Mouse (Mus musculus) liver, embryonic 12.5 days (tissue): ENCODE results near the gene Rars. TPM values are rescaled to one million over a fixed set of nuclear protein-coding genes. Genes with fewer than 3 reads are reported as not detected.
"Not testable (repeated sequence)": the region's sequence is repeated elsewhere in the genome, so short reads cannot be mapped to it uniquely, and the experiment has no call there.

Experiments used
- ATAC-seq: fragments of 200-750 bp; cut with Nextera tagmentation; 2 replicates; pipeline ENCODE4 v1.8.0; 2017; ENCODE audit warnings: moderate number of reproducible peaks, mild to moderate bottlenecking, moderate library complexity
- H3K27ac ChIP-seq: fragments of 300-500 bp; sonication (generic); 2 replicates; pipeline ENCODE4 v1.5.1; 2016; ENCODE audit warnings: mild to moderate bottlenecking
- H3K27me3 ChIP-seq: fragments of 300-500 bp; sonication (generic); replicated peaks from 2 replicates; pipeline ENCODE4 v1.6.1; 2016; ENCODE audit warnings: mild to moderate bottlenecking, moderate library complexity
- H3K36me3 ChIP-seq: fragments of 300-500 bp; sonication (generic); 2 replicates; pipeline ENCODE4 v1.6.1; 2016; ENCODE audit warnings: mild to moderate bottlenecking, moderate library complexity
- H3K4me1 ChIP-seq: fragments of 300-500 bp; sonication (generic); 2 replicates; pipeline ENCODE4 v1.6.1; 2016
- H3K4me2 ChIP-seq: fragments of 300-500 bp; sonication (generic); 2 replicates; pipeline ENCODE4 v1.6.1; 2016; ENCODE audit warnings: mild to moderate bottlenecking, moderate library complexity
- H3K4me3 ChIP-seq: fragments of 300-500 bp; sonication (generic); 2 replicates; pipeline ENCODE4 v1.5.1; 2016; ENCODE audit warnings: mild to moderate bottlenecking, moderate library complexity
- H3K9ac ChIP-seq: fragments of 300-500 bp; sonication (generic); 2 replicates; pipeline ENCODE4 v1.6.1; 2016; ENCODE audit warnings: mild to moderate bottlenecking, moderate library complexity
- H3K9me3 ChIP-seq: fragments of 300-500 bp; sonication (generic); replicated peaks from 2 replicates; pipeline ENCODE4 v1.6.1; 2016; ENCODE audit warnings: mild to moderate bottlenecking, moderate library complexity
- WGBS: fragments of 180-500 bp; shearing (Covaris S2); methylation state at CpG from one replicate; pipeline ENCODE4 v1.1.7; 2016; ENCODE audit not compliant: insufficient replicate concordance; 5-methylcytosine and 5-hydroxymethylcytosine counted together
- polyA plus RNA-seq: library from polyadenylated mRNA; unstranded; fragments of >200 nt; fragmentation: Nextera tagmentation; extraction: Ambion mirVana; gene quantifications from 2 replicates; pipeline ENCODE4 v1.2.1, GENCODE M21; 2016

Gene Rars
- polyA plus RNA-seq, 1 experiment from 2014 or later: 80.3 TPM

DNA sequence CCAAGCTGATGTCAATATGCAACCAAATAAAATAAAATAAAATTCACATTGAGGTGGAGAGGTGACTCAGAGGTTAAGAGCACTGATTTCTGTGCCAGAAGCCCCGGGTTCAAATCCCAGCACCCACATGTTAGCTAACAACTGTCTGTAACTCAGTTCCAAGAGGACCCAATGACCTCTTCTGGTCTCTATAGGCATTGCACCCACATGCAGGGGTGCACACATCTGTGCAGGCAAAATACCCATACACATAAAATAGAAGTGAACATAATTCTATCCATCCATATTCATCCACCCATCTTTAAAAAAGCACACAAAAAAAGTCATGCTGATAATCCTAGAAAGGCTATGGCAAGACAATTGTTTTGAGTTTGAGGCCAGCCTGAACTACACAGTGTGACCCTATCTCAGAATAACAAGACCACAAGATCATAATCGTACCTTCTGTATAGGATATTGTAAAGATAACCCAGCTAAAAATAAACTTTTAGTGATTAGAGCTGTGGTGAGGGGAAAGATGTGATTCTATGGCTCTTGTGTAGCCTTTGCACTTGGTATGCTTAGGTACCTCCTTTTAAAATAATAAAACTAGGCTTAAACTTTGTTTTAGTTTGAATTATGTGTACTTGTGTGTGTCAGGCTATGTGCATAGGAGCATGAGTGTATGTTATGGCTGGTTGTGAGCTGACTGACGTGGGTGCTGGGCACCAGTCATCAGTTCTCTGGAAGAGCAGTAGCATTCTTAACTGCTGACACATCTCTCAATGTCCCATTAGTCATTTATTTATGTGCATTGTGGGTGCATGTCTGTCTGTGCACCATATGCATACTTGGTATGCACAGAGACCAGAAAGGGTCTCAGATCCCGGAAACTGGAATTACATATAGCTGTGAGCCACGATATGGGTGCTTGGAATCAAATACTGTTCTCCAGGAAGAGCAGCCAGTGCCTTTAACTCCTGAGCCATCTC lies 3.1 kb upstream of the Rars start:
- ATAC-seq: no peak
- peaks cover 4% of the 10 kb centered on the region for H3K36me3 ChIP-seq
- peak overlapping the region; percentile 48; the same call in 1 of the 2 replicates for H3K4me3 ChIP-seq
- H3K9me3 ChIP-seq: no peaks in the 10 kb centered on the region
- WGBS: 56% methylated on average over 5 of the region's 5 CpGs
- H3K4me1 ChIP-seq: peaks cover 40% of the 10 kb centered on the region
- H3K9ac ChIP-seq: peak overlapping the region; percentile 48; the same call in 1 of the 2 replicates
- no peaks in the 10 kb centered on the region for H3K27me3 ChIP-seq
- peak overlapping the region; percentile 70 for H3K4me2 ChIP-seq
- H3K27ac ChIP-seq: peak overlapping the region; percentile 64

DNA sequence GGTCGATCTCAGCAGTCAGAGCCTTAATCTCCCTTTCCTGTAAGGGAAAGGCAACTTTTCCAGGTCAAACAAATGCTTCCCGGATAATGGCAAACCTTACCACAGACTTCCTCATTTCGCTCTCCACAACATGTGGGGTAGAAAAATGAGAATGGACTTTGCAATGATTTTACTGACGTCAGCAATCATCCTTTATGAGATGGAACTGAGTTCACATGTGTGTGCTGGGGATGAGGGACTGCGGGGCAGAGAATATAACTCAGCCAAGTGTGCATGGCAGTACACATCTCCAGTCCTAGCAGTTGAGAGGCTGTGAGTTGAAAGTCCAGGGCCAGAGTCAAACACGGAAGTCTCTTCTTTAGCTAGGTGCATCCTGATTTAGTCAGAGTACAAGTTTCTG lies 1.0 kb downstream of the Rars start:
- 30% methylated on average over 6 of the region's 6 CpGs for WGBS
- no peaks in the 10 kb centered on the region for H3K9me3 ChIP-seq
- ATAC-seq: no peak
- H3K27me3 ChIP-seq: no peaks in the 10 kb centered on the region
- H3K36me3 ChIP-seq: peaks cover 43% of the 10 kb centered on the region
- peak overlapping the region; percentile 89 for H3K4me3 ChIP-seq
- no peak overlapping the region for H3K27ac ChIP-seq
- H3K9ac ChIP-seq: peak overlapping the region; percentile 85
- peak overlapping the region; percentile 82 for H3K4me2 ChIP-seq
- peaks cover 31% of the 10 kb centered on the region for H3K4me1 ChIP-seq

DNA sequence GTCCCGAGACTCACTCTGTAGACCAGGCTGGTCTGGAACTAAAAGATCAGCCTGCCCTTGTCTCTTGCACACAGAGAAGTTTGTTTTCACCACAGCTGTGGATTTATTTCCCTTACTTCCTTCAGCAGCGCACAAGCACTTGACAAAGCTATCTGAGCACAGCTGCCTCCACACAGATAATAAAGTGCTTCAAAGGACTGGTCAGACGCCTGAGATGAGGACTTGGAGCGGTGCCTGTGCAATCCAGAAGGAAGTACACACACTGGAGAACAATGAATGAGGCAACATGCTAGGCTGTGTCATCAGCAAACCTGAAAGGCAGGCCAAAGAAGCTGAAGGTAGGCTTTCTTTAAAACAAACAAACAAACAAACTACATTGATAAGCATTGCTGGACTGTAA lies 2.2 kb downstream of the Rars start:
- 50% methylated on average over 4 of the region's 4 CpGs for WGBS
- Histone ChIP-seq H3K4me1 (peaks cover 22% of the 10 kb centered on the region), H3K27me3 (no peaks in the 10 kb centered on the region), H3K9me3 (no peaks in the 10 kb centered on the region), H3K27ac (no peak overlapping the region), H3K36me3 (peaks cover 55% of the 10 kb centered on the region), H3K9ac (no peak overlapping the region), H3K4me3 (0 out of 2 replicates have a peak overlapping the region, but pooled peaks have one; percentile 89), H3K4me2 (peak overlapping the region; percentile 82)
- ATAC-seq: no peak

DNA sequence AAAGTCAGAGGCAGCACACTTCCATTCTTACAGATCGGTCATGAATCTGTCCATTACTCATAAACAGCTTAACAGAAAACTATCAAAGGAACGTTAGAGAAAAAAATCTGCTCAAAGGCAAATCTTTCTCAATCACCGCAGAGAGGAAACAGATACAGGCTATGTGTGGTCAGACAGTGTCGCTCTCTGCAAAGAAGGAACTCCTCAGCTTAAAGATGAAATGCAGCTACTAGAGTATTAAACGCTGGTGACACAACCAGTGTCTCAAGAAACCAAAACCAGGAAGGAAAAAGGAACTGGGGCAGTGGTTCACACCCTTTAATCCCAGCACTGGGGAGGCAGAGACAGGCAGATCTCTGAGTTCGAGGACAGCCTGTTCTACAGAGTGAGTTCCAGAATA lies 6.6 kb downstream of the Rars start:
- Histone ChIP-seq H3K4me2 (no peak overlapping the region), H3K36me3 (peaks cover 96% of the 10 kb centered on the region), H3K9me3 (no peaks in the 10 kb centered on the region), H3K27me3 (no peaks in the 10 kb centered on the region), H3K9ac (no peak overlapping the region), H3K4me3 (no peak overlapping the region), H3K4me1 (peaks cover 11% of the 10 kb centered on the region), H3K27ac (no peak overlapping the region)
- 69% methylated on average over 6 of the region's 6 CpGs for WGBS
- ATAC-seq: no peak

DNA sequence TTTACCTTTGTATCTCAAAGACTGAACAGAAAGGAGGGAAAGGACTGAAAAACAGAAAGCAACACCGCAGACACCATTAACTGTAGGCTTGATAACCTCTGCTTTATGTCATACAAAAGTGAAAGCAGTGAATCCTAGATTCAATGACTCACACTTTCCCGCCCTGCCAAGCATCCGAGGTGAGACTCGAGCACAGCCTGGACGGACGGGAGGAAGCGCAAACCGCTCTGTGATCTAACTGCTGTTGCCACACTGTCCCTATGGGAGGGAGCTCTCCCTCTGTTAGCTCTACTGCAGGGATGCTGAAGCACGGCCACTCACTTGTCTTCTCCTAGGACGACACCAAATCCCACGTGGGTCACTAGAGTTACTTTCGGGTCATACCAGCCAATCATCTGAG lies 18.0 kb downstream of the Rars start:
- no peak for ATAC-seq
- WGBS: 83% methylated on average over 12 of the region's 12 CpGs
- Histone ChIP-seq H3K9me3 (no peaks in the 10 kb centered on the region), H3K4me2 (no peak overlapping the region), H3K4me1 (no peaks in the 10 kb centered on the region), H3K27ac (no peak overlapping the region), H3K36me3 (peaks cover 98% of the 10 kb centered on the region), H3K4me3 (no peak overlapping the region), H3K27me3 (no peaks in the 10 kb centered on the region), H3K9ac (no peak overlapping the region)

DNA sequence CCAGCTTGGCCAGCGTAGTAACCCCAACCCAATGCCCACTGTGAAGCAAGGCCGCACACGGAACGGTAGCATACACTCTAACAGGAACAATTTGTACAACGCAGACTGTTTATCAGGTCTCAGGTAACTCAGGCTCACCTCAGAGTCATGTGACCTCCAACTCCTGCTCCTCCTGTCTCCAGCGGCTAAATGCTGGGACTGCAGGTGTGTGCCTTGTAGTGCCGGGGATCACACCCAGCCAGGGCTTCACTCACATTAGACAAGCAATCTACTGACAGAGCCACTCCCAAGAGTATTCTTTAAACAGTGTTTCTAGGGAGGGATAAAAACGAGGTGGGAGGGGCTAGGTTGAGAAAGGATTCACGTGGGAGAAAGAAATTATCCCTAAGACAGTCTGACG lies 22.8 kb downstream of the Rars start:
- peaks cover 100% of the 10 kb centered on the region for H3K36me3 ChIP-seq
- H3K27ac ChIP-seq: no peak overlapping the region
- WGBS: 82% methylated on average over 10 of the region's 10 CpGs
- no peak overlapping the region for H3K9ac ChIP-seq
- no peaks in the 10 kb centered on the region for H3K4me1 ChIP-seq
- no peaks in the 10 kb centered on the region for H3K27me3 ChIP-seq
- no peak overlapping the region for H3K4me3 ChIP-seq
- no peak for ATAC-seq
- H3K4me2 ChIP-seq: no peak overlapping the region
- no peaks in the 10 kb centered on the region for H3K9me3 ChIP-seq

DNA sequence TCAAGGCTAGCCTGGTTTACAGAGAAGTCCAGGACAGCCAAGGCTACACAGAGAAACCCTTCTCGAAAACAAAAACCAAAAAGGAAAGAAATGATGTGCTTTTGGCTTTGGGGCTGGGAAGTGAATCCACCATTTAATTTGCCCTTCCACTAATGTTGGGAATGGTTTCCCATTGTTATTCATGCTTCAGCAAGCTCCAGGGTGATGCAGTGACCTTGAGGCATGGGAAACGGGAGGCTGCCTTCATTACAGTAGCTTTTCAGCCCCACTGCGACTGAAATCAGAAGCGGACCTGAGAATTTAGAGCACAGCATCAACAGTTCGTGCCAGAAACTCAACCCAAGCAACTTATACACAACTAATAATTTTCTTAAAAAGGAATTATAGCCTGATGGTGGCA lies 33.0 kb downstream of the Rars start:
- Histone ChIP-seq H3K4me3 (no peak overlapping the region), H3K27me3 (peaks cover 48% of the 10 kb centered on the region), H3K27ac (no peak overlapping the region), H3K4me1 (peaks cover 10% of the 10 kb centered on the region), H3K4me2 (no peak overlapping the region), H3K9me3 (no peaks in the 10 kb centered on the region), H3K36me3 (peaks cover under 1% of the 10 kb centered on the region; the same call in 1 of the 2 replicates), H3K9ac (no peak overlapping the region)
- WGBS: 54% methylated on average over 5 of the region's 5 CpGs
- ATAC-seq: no peak

DNA sequence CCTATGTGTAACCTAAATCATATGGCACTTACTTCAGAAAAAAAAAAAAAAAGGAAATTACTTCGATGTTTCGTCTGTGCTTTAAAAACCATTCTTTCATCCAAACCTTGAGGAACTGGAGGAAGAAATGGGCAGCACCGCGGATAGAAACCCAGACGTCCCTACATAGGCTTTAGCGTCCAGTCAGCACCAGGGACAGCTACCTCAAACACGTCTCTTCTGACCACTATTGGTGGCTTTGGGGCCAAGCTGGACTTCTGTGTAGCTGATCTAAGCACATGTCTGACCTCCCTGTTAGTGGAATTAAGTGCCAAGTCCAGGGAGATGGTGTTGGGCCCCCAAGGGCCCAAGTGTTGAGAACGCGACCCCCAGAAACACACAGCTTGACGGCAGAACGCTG lies 35.4 kb downstream of the Rars start, which contains the start of gene Fbll1:
Gene Fbll1, minus strand, starts transcription at position 11 of the 400 bp plus-strand sequence.
- H3K36me3 ChIP-seq: no peaks in the 10 kb centered on the region
- ATAC-seq: no peak
- 16% methylated on average over 11 of the region's 11 CpGs for WGBS
- peak within 1 kb of the TSS; percentile 54 for H3K4me2 ChIP-seq
- no peak within 1 kb of the TSS for H3K9ac ChIP-seq
- peaks cover 10% of the 10 kb centered on the region for H3K4me1 ChIP-seq
- peak within 1 kb of the TSS; percentile 35 for H3K4me3 ChIP-seq
- H3K9me3 ChIP-seq: no peaks in the 10 kb centered on the region
- no peak within 1 kb of the TSS for H3K27ac ChIP-seq
- H3K27me3 ChIP-seq: peaks cover 70% of the 10 kb centered on the region

DNA sequence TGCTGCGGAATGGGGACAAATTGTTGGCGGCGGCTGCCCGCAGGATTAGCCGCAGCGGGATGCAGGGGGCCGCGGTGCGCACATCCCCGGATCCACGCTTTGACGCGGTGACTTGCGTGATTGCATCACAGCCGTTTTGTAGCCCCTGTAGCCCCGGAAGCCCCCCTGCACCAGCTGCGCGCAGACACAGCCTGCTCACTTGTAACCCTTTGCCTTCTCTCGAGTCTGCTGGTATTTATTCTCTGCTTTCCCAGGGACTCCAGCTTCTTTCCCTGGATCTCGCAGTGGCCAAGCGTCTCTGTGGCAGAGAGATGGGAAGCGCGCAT lies 35.8 kb downstream of the Rars start:
- 5% methylated on average over 23 of the region's 23 CpGs for WGBS
- peaks cover 73% of the 10 kb centered on the region for H3K27me3 ChIP-seq
- ATAC-seq: no peak
- peaks cover 10% of the 10 kb centered on the region for H3K4me1 ChIP-seq
- no peak overlapping the region for H3K27ac ChIP-seq
- no peaks in the 10 kb centered on the region for H3K9me3 ChIP-seq
- no peaks in the 10 kb centered on the region for H3K36me3 ChIP-seq
- peak overlapping the region; percentile 54 for H3K4me2 ChIP-seq
- H3K4me3 ChIP-seq: peak overlapping the region; percentile 35
- no peak overlapping the region for H3K9ac ChIP-seq

DNA sequence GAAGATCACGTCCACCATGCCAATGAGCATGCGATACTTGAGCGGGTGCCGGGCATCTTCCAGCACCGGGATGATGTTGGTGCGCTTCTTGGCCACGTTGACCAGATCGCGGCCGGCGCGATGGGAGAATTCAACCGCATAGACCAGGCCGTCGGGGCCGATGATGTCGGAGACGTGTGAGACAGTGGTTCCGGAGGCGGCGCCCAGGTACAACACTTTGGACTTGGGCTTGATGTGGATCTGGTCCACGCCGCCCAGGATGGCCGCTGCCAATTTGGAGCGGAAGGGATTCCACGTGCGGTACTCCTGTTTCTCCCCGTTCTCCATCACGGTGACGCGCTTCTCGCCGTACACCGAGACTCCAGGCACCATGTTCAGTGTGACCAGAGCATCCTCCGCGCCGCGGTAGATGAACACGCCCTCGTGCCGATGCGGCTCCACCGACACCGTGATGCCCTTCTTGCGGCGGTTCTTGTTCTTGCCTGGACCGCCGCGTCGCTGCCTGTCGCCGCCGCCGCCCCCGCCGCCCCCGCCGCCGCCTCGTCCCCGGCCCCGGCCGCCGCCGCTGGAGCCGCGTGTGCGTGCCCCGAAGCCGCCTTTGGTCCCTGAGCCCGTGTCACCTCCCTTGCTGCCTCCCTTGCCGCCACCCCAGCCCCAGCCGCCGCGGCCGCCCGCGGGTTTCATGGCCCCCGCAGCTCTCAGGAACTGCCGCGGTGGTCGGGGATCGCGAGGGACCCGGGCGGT lies 36.4 kb downstream of the Rars start:
- no peak for ATAC-seq
- 6% methylated on average over 85 of the region's 86 CpGs for WGBS
- Histone ChIP-seq H3K4me2 (peak overlapping the region; percentile 54), H3K4me1 (peaks cover 10% of the 10 kb centered on the region), H3K27me3 (peaks cover 73% of the 10 kb centered on the region), H3K27ac (no peak overlapping the region), H3K9me3 (no peaks in the 10 kb centered on the region), H3K9ac (no peak overlapping the region), H3K36me3 (no peaks in the 10 kb centered on the region), H3K4me3 (peak overlapping the region; percentile 35)

DNA sequence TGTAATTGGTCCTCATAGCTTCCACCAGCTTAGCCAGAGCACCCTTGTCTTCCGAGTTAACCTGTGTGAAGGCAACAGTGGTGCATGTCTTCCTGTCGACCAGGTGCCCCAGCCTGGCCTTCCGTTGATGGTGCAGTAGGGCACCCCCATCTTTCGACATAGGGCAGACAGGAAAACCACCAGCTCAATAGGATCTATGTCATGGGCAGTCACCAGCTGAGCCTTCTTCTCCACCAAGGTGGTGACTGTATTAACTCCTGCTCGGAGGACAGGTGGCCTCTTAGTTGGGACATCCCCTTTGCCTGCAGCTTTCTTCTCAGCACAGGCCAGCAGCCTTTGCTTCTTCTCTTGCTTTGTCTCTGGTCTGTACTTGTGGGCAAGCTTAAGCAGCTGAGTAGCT lies 41.5 kb downstream of the Rars start:
- not testable (repeated sequence) for H3K9me3 ChIP-seq, H3K27ac ChIP-seq, H3K4me2 ChIP-seq, H3K9ac ChIP-seq, ATAC-seq, H3K4me3 ChIP-seq, H3K4me1 ChIP-seq
- peaks cover 40% of the 10 kb centered on the region for H3K27me3 ChIP-seq
- peaks cover 31% of the 10 kb centered on the region for H3K36me3 ChIP-seq
- whole genome bisulfite sequencing: 63% methylated on average over 5 of the region's 5 CpGs

DNA sequence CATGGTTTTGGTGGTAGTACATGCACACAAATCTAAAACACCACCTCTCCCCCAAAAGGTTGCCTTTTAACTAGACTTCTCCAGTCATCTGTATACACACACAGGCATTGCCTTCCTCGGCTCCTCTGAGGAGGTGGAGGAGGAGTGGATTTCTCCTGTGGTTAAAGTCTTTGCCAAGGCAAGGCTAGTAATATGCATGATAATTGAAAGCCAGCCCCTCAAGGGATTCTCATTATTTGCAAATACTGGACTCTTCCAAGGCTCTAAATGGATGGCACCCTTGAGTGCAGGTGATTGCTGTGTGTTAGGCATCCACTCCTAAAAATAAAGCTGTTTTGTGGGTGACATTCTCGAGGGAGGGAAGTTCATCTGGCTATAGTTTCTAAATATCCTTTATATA lies 45.9 kb downstream of the Rars start:
- Histone ChIP-seq H3K9me3 (no peaks in the 10 kb centered on the region), H3K4me3 (no peak overlapping the region), H3K4me1 (no peaks in the 10 kb centered on the region), H3K4me2 (no peak overlapping the region), H3K9ac (no peak overlapping the region), H3K36me3 (peaks cover 64% of the 10 kb centered on the region), H3K27ac (no peak overlapping the region), H3K27me3 (no peaks in the 10 kb centered on the region)
- no peak for ATAC-seq
- 77% methylated on average over 2 of the region's 2 CpGs for WGBS
